Mouse (Mus musculus) hindbrain, embryonic 10.5 days (tissue): ENCODE results near the gene Rps8. TPM values are rescaled to one million over a fixed set of nuclear protein-coding genes. Genes with fewer than 3 reads are reported as not detected.
A peak's percentile ranks its signal among the peaks of the same experiment; 100 is the strongest.

Source experiments
- DNase-seq: peaks from one replicate; pipeline ENCODE4 v3.0.0-alpha.2; 2017; ENCODE audit warnings: low spot score
- H3K27ac ChIP-seq: fragments of 300-500 bp; sonication (generic); 2 replicates; pipeline ENCODE4 v1.5.1; 2016; ENCODE audit warnings: mild to moderate bottlenecking, moderate library complexity
- H3K27me3 ChIP-seq: fragments of 300-500 bp; sonication (generic); 2 replicates; pipeline ENCODE4 v1.6.1; 2016; ENCODE audit warnings: mild to moderate bottlenecking; ENCODE audit not compliant: poor library complexity, insufficient read depth, severe bottlenecking
- H3K36me3 ChIP-seq: fragments of 300-500 bp; sonication (generic); 2 replicates; pipeline ENCODE4 v1.6.1; 2016; ENCODE audit warnings: mild to moderate bottlenecking, moderate library complexity
- H3K4me1 ChIP-seq: fragments of 300-500 bp; sonication (generic); replicated peaks from 2 replicates; pipeline ENCODE4 v1.6.1; 2016; ENCODE audit warnings: mild to moderate bottlenecking
- H3K4me3 ChIP-seq: fragments of 300-500 bp; sonication (generic); 2 replicates; pipeline ENCODE4 v1.5.1; 2016; ENCODE audit warnings: mild to moderate bottlenecking, moderate library complexity
- H3K9me3 ChIP-seq: fragments of 300-500 bp; sonication (generic); 2 replicates; pipeline ENCODE4 v1.6.1; 2016; ENCODE audit warnings: mild to moderate bottlenecking, moderate library complexity
- WGBS: fragments of 180-500 bp; shearing (Covaris S2); methylation state at CpG from one replicate; pipeline ENCODE4 v1.1.7; 2016; 5-methylcytosine and 5-hydroxymethylcytosine counted together
- polyA plus RNA-seq: library from polyadenylated mRNA; unstranded; fragments of >200 nt; fragmentation: Nextera tagmentation; extraction: Ambion mirVana; gene quantifications from 2 replicates; pipeline ENCODE4 v1.2.1, GENCODE M21; 2016

Gene Rps8
- polyA plus RNA-seq, 1 experiment from 2014 or later, result 660 TPM

GRCm38 (mm10) chr4:117127991-117128686, 27.9 kb downstream of the Rps8 start:
- peak overlapping the region; percentile 50 for H3K27ac ChIP-seq
- no peak for DNase-seq
- no peaks in the 10 kb centered on the region for H3K9me3 ChIP-seq
- H3K4me1 ChIP-seq, result peaks cover 77% of the 10 kb centered on the region
- H3K36me3 ChIP-seq, result peaks cover 50% of the 10 kb centered on the region
- no peak overlapping the region for H3K4me3 ChIP-seq
- 90% methylated on average over 33 of the region's 33 CpGs for WGBS
- peaks cover 26% of the 10 kb centered on the region for H3K27me3 ChIP-seq

- WGBS, result 82% methylated on average over 9 of the region's 9 CpGs
- H3K27ac ChIP-seq, result peak within 1 kb of the TSS; percentile 87
- no peak for DNase-seq
- peaks cover 50% of the 10 kb centered on the region for H3K36me3 ChIP-seq
- peaks cover 13% of the 10 kb centered on the region for H3K27me3 ChIP-seq
- peak within 1 kb of the TSS; percentile 14; the same call in 1 of the 2 replicates for H3K4me3 ChIP-seq
- H3K4me1 ChIP-seq, result peaks cover 63% of the 10 kb centered on the region
- H3K9me3 ChIP-seq, result no peaks in the 10 kb centered on the region
Observed at GRCm38 (mm10) chr4:117126675-117127290, 29.3 kb downstream of the Rps8 start, which contains the start of gene Tctex1d4. Gene Tctex1d4 (plus strand): TSS chr4:117126794.

GRCm38 (mm10) chr4:117125910-117126674, 30.0 kb downstream of the Rps8 start:
- Histone ChIP-seq H3K9me3 (no peaks in the 10 kb centered on the region), H3K36me3 (peaks cover 44% of the 10 kb centered on the region), H3K27me3 (peaks cover 6% of the 10 kb centered on the region; the same call in 1 of the 2 replicates), H3K4me1 (peaks cover 61% of the 10 kb centered on the region), H3K4me3 (0 out of 2 replicates have a peak overlapping the region, but pooled peaks have one; percentile 14), H3K27ac (peak overlapping the region; percentile 87)
- peak; percentile 38 for DNase-seq
- WGBS, result 48% methylated on average over 15 of the region's 15 CpGs

DNA sequence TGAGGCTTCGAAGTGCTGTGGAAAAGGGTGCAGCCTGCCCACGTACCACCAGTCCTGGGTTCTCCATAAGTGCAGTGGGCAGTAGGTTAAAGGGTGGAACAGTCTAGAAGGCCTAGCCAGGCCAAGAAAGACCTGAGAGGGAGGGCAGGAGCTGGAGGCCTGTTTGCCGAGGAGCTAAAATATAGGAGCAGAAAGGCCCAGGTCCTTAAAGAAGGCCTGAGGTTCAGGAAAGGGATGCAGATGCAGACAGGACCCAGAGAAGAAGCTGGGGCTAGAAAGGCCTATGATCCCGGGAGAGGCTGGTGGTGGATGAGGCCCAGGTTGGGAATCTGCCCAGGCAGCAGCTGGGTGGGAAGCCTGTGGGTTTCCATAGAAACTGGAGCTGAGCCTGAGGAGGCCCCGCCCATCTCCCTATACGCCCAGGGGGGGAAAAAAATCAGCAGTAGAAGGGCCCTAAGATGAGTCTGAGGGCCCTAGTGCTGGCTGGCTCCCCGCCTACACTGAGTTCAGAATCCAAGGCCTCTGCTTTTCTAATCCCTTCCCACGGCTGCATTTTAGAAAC, 30.6 kb downstream of the Rps8 start, which contains the start of gene Btbd19:
Gene Btbd19, minus strand, starts transcription at position 378 of the 562 bp plus-strand sequence.
- WGBS, result 35% methylated on average over 8 of the region's 8 CpGs
- H3K27ac ChIP-seq, result peak within 1 kb of the TSS; percentile 87
- H3K4me1 ChIP-seq, result peaks cover 58% of the 10 kb centered on the region
- H3K27me3 ChIP-seq, result 0 out of 2 replicates have a peak, but pooled peaks cover 3% of the 10 kb centered on the region
- peaks cover 38% of the 10 kb centered on the region for H3K36me3 ChIP-seq
- H3K9me3 ChIP-seq, result no peaks in the 10 kb centered on the region
- peak; percentile 60 for DNase-seq
- H3K4me3 ChIP-seq, result peak within 1 kb of the TSS; percentile 14; the same call in 1 of the 2 replicates

DNA sequence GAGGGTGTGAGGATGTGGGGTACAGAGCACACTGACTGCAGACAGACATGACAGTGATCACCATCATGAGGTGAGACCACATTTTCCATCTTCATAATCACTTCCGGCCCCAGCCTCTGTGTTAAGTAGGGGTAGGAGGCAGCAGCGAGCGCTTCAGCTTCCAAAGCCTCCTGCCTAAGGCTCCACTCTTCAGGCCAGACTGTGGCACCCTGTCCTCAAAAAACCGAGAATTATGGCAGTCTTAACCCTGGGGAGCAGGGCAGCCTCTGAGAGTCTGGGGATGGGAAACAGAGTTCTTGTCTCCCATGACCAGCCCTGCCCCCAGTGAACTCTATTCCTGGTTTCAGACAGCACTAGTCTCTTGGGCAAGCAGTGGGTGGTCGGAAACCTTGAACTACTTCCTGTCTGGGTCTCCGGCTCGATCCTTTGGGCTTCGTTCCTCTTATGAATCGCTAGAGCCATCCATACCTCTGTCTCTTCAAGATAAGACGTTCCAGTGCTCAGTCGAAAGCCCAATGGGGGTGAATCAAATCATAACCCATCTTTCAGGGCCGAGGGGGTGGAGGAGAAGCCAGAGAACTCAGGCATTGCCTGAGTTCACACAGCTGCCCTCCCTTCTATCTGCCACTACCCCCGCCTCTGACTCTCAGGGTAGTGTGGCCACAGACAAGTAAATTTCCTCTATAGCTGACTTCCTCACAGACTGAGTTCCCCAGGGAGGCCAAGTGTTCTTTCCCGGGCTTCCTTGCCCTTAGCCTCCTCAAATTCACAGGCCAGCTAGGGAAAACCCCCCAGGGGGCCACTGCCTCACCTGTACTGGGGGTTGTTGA, 31.3 kb downstream of the Rps8 start:
- DNase-seq, result no peak
- peaks cover 56% of the 10 kb centered on the region for H3K4me1 ChIP-seq
- H3K36me3 ChIP-seq, result peaks cover 31% of the 10 kb centered on the region
- peak overlapping the region; percentile 87 for H3K27ac ChIP-seq
- WGBS, result 76% methylated on average over 14 of the region's 14 CpGs
- no peaks in the 10 kb centered on the region for H3K27me3 ChIP-seq
- H3K4me3 ChIP-seq, result peak overlapping the region; percentile 14; the same call in 1 of the 2 replicates
- no peaks in the 10 kb centered on the region for H3K9me3 ChIP-seq

DNA sequence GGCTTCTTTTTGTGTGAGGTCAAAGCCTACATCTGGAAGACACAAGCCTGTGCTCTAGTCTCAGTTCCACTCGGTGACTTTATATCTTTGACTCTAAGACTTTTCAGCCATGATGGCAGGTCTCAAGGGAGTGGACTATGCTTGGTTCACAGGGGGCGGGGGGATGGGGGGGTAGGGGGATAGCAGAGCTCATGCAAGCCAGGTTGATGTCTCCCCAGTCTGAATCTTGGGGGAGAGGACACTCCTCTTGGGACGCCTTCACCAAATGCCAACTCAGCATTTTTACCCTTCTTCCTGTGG, 31.9 kb downstream of the Rps8 start:
- Histone ChIP-seq H3K36me3 (peaks cover 25% of the 10 kb centered on the region), H3K4me3 (no peak overlapping the region), H3K9me3 (no peaks in the 10 kb centered on the region), H3K27me3 (no peaks in the 10 kb centered on the region), H3K4me1 (peaks cover 56% of the 10 kb centered on the region), H3K27ac (peak overlapping the region; percentile 87; the same call in 1 of the 2 replicates)
- WGBS, result 87% methylated on average over 3 of the region's 3 CpGs
- no peak for DNase-seq

- DNase-seq, result no peak
- peaks cover 20% of the 10 kb centered on the region for H3K36me3 ChIP-seq
- H3K27me3 ChIP-seq, result no peaks in the 10 kb centered on the region
- H3K9me3 ChIP-seq, result no peaks in the 10 kb centered on the region
- no peak overlapping the region for H3K4me3 ChIP-seq
- H3K27ac ChIP-seq, result peak overlapping the region; percentile 56; the same call in 1 of the 2 replicates
- H3K4me1 ChIP-seq, result peaks cover 51% of the 10 kb centered on the region
- WGBS, result 76% methylated on average over 9 of the region's 9 CpGs
Observed at GRCm38 (mm10) chr4:117123546-117124217, 32.4 kb downstream of the Rps8 start.

DNA sequence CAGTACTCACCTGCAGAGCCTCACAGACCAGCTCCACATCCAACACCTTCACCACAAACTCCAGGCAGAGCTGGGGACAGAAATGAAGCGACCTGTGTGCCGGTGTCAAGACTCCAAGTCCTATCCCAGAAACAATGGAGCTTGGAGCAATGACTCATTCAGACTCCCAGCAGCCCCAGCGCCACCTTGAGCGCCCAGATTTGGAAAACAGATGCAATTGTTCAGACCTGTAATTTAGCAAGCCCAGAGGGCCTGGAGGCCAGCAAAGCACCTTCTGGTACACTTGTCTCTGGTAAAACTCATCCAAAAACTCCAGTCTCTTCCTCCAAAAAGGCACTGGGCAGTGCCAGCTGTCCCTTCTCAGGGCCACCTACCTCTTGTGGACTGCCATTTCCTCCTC, 33.8 kb downstream of the Rps8 start:
- H3K36me3 ChIP-seq, result peaks cover 8% of the 10 kb centered on the region; the same call in 1 of the 2 replicates
- no peaks in the 10 kb centered on the region for H3K9me3 ChIP-seq
- WGBS, result 83% methylated on average over 4 of the region's 4 CpGs
- peak overlapping the region; percentile 18; the same call in 1 of the 2 replicates for H3K27ac ChIP-seq
- H3K27me3 ChIP-seq, result no peaks in the 10 kb centered on the region
- H3K4me3 ChIP-seq, result no peak overlapping the region
- peaks cover 51% of the 10 kb centered on the region for H3K4me1 ChIP-seq
- DNase-seq, result no peak

DNA sequence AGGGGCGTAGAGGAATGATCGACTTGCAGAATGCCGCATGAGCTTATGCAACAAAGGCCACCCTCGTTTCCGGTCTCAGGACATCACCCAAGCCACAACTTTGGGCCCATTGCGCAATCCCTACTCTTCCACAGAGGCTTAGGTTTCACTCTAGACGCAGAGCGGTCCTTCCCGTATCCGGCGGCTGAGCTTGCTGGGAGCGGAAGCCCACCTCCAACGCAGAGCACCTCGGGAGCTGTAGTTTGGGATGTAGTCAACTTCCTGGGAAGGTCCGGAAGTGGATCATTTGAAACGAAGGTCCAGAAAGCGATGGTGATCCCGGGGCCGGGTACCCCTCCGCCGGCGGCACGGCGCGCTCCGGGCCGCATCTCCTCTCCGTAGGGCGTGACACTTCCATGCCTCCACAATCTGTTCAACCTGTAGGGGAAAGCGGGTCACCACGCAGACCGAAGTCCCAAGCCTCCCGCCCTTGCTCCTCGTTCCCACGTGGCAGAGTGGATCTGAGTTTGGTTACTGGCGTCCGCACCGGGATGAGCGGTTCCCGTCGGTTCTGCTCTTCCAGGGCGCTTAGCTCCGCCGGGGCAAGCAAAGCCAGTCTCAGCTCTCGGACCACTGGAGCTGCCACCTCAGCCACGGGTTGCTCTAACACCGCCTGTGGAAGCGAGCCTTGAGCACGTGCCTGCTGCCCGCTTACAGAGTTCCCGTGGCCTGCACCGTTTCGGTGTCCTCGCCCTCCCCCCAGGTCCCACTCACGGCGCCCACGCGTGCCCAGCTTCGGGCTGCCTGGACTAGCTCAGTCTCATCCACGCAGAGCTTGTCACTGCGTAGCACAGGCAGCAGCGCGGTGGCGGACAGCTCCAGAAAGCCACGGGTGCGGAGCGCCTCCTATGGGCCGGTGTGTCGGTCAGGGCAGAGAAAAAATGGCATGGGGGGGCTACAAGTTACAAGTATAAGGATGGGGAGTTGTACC, 35.3 kb downstream of the Rps8 start:
- Histone ChIP-seq H3K9me3 (no peaks in the 10 kb centered on the region), H3K36me3 (no peaks in the 10 kb centered on the region), H3K27ac (peak overlapping the region; percentile 95), H3K4me1 (peaks cover 36% of the 10 kb centered on the region), H3K27me3 (no peaks in the 10 kb centered on the region), H3K4me3 (peak overlapping the region; percentile 80)
- under 1% methylated on average over 69 of the region's 69 CpGs for WGBS
- peak; percentile 95 for DNase-seq

DNA sequence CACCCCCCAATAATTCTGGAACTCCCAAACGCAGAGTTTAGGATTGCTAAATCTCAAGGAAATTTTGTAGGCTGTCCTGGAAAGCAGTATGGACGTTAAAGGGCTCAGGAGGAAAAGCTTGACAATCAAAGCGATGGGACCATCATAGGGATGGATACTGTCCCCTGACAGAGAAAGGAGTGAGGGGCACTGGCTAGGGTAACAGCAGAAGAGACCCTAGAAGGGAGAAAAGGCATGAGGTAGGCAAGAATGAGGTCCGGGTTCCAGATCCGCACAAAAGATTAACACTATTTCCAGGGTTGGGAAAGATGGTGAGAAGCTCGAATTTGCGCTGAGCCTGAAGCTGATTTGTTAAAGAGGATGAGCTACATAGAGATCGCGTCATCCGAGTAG, 36.0 kb downstream of the Rps8 start:
- Histone ChIP-seq H3K4me3 (peak overlapping the region; percentile 80), H3K27ac (peak overlapping the region; percentile 95), H3K36me3 (peaks cover under 1% of the 10 kb centered on the region), H3K27me3 (no peaks in the 10 kb centered on the region), H3K9me3 (no peaks in the 10 kb centered on the region), H3K4me1 (peaks cover 29% of the 10 kb centered on the region)
- no peak for DNase-seq
- WGBS, result 8% methylated on average over 10 of the region's 10 CpGs

DNA sequence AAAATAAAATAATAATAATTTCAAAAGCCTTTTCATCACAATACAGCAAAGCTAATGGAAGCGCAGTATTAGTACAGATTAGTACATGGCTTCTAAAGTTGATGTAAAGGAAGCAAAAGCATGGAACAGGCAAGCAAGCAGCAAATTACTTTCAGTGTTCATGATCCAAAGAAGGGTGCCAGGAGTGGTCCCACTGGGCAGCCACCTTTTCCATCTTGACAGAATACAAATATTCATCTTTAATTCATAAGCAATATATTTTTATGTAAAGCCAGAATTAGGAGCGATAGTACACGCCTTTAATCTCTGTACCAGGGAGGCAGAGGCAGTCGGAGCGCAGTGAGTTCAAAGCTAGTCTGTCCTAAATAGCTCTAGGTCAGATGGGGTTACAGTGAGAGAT, 36.4 kb downstream of the Rps8 start:
- 82% methylated on average over 5 of the region's 5 CpGs for WGBS
- peak overlapping the region; percentile 95 for H3K27ac ChIP-seq
- H3K9me3 ChIP-seq, result no peaks in the 10 kb centered on the region
- H3K4me1 ChIP-seq, result peaks cover 25% of the 10 kb centered on the region
- no peaks in the 10 kb centered on the region for H3K27me3 ChIP-seq
- peak overlapping the region; percentile 80 for H3K4me3 ChIP-seq
- peaks cover 5% of the 10 kb centered on the region for H3K36me3 ChIP-seq
- no peak for DNase-seq
